In the genomic region with DNA sequence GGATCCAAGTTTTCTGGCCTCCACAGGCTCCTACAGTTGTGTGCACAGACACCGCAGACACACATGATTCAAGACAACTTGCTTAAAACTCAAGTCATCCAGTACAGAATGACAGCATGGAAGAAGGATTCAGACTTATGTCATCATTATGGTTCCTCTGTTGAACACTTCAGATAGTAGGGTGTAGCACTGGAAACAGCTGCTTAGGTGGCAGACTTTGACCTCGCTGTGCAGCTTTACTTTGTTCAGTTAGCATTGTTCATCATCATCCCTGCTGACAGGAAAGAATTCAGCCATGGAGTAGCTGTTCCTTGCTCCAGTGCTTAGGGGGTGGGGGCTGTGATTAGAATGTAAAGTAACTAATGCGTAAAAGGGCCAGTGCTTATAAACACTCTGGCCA, we compare ENCODE assay signal across 25 mouse cellular contexts. TPM values are rescaled to one million over a fixed set of nuclear protein-coding genes. Genes with fewer than 3 reads are reported as not detected.
DNase-seq lines count a peak whose midpoint lies in the region; ATAC-seq and TF ChIP-seq lines count a peak whose summit lies in the region.
"Had no signal": no experiment of that assay in that cellular context is flagged by ENCODE, and none has a peak within 500 bp of the region (broad histone marks: within the 10 kb centered on the region; RNA-seq: fewer than 3 reads in every experiment).

No protein-coding gene starts in this region.

- H3K4me1 ChIP-seq in intestine, embryonic 15.5 days (replicated peaks), result no peaks in the 10 kb centered on the region
- no peaks in the 10 kb centered on the region for H3K4me1 ChIP-seq in intestine, postnatal 0 days (replicated peaks; ENCODE audit: control insufficient read depth, insufficient read depth, low read length)
- H3K4me1 ChIP-seq in hindbrain, embryonic 16.5 days (ENCODE audit: control insufficient read depth, insufficient read depth, low read depth, low read length), result no peaks in the 10 kb centered on the region
- H3K4me1 ChIP-seq: embryonic facial prominence, embryonic 13.5 days; embryonic facial prominence, embryonic 15.5 days; forebrain, embryonic 10.5 days; forebrain, embryonic 12.5 days had no signal

- WGBS in intestine, embryonic 15.5 days, result 87% methylated on average over 3 of the region's 3 CpGs
- 84% methylated on average over 3 of the region's 3 CpGs for WGBS in intestine, postnatal 0 days
- 92% methylated on average over 3 of the region's 3 CpGs for WGBS in hindbrain, embryonic 16.5 days

- intact Hi-C loops in left cerebral cortex, postnatal 10 days (cut with DNase I), result no loop called here

- ATAC-seq in intestine, embryonic 15.5 days, result peak; percentile 49; the same call in 1 of the 2 replicates
- ATAC-seq in intestine, postnatal 0 days, result peak; percentile 65
- no peak for ATAC-seq in hindbrain, embryonic 16.5 days
- ATAC-seq: activated CD4-positive, CD25-positive, alpha-beta regulatory T cell, adult 4 months; forebrain, embryonic 14.5 days; forebrain, embryonic 16.5 days had no signal

- no peak overlapping the region for H3K4me2 ChIP-seq in intestine, embryonic 15.5 days (replicated peaks)
- no peak overlapping the region for H3K4me2 ChIP-seq in intestine, postnatal 0 days (replicated peaks; ENCODE audit: low read depth)
- H3K4me2 ChIP-seq in hindbrain, embryonic 16.5 days (ENCODE audit: low read length), result no peak overlapping the region
- H3K4me2 ChIP-seq: embryonic facial prominence, embryonic 13.5 days; embryonic facial prominence, embryonic 15.5 days; forebrain, embryonic 12.5 days had no signal

- peaks cover 17% of the 10 kb centered on the region for H3K36me3 ChIP-seq in intestine, embryonic 15.5 days
- peaks cover 73% of the 10 kb centered on the region for H3K36me3 ChIP-seq in intestine, postnatal 0 days (ENCODE audit: control insufficient read depth, insufficient read depth)
- H3K36me3 ChIP-seq in hindbrain, embryonic 16.5 days (ENCODE audit: control insufficient read depth, insufficient read depth, low read length), result peaks cover 37% of the 10 kb centered on the region

- no peaks in the 10 kb centered on the region for H3K27me3 ChIP-seq in intestine, embryonic 15.5 days (replicated peaks)
- no peaks in the 10 kb centered on the region for H3K27me3 ChIP-seq in intestine, postnatal 0 days (replicated peaks; ENCODE audit: control insufficient read depth, insufficient read depth, low read length)
- no peaks in the 10 kb centered on the region for H3K27me3 ChIP-seq in hindbrain, embryonic 16.5 days (replicated peaks; ENCODE audit: control insufficient read depth, insufficient read depth, low read length)
- H3K27me3 ChIP-seq: embryonic facial prominence, embryonic 13.5 days; embryonic facial prominence, embryonic 15.5 days; forebrain, embryonic 12.5 days had no signal

- DNase-seq in R1 (ENCODE audit: low read depth, low spot score), result peak; percentile 32
- no peak for DNase-seq in left cerebral cortex, postnatal 10 days (ENCODE audit: extremely low spot score in 1 of 2, low spot score in 2 of 2)
- no peak for DNase-seq in left cerebral cortex, adult 8-10 months (ENCODE audit: low spot score in 2 of 2)
- DNase-seq: adrenal gland, adult 8-10 months; adrenal gland, postnatal 14 days; adrenal gland, postnatal 36 days; cerebellum, adult 11-12 months; cerebellum, adult 2 months; cerebellum, adult 9-10 months; cerebellum, postnatal 10 days; cerebellum, postnatal 25 days; embryo, embryonic 11 days had no signal

- H3K27ac ChIP-seq in intestine, embryonic 15.5 days, result no peak overlapping the region
- H3K27ac ChIP-seq in intestine, postnatal 0 days (ENCODE audit: low read depth, low read length), result no peak overlapping the region
- no peak overlapping the region for H3K27ac ChIP-seq in hindbrain, embryonic 16.5 days (ENCODE audit: low read depth, low read length)
- H3K27ac ChIP-seq: embryonic facial prominence, embryonic 13.5 days; embryonic facial prominence, embryonic 15.5 days; forebrain, embryonic 10.5 days; forebrain, embryonic 12.5 days had no signal

- no peak overlapping the region for H3K9ac ChIP-seq in intestine, embryonic 15.5 days
- no peak overlapping the region for H3K9ac ChIP-seq in intestine, postnatal 0 days (ENCODE audit: low read depth, low read length)
- no peak overlapping the region for H3K9ac ChIP-seq in hindbrain, embryonic 16.5 days (ENCODE audit: low read depth, low read length)
- H3K9ac ChIP-seq: embryonic facial prominence, embryonic 13.5 days; embryonic facial prominence, embryonic 15.5 days; forebrain, embryonic 12.5 days had no signal

- no peak for TF ChIP-seq CTCF in intestine, postnatal 0 days (IDR thresholded peaks at IDR 0.05; ENCODE audit: low read depth)

- no peaks in the 10 kb centered on the region for H3K9me3 ChIP-seq in intestine, embryonic 15.5 days
- H3K9me3 ChIP-seq in intestine, postnatal 0 days (ENCODE audit: control insufficient read depth), result no peaks in the 10 kb centered on the region
- H3K9me3 ChIP-seq in hindbrain, embryonic 16.5 days (ENCODE audit: control insufficient read depth, low read length), result no peaks in the 10 kb centered on the region
- H3K9me3 ChIP-seq: embryonic facial prominence, embryonic 13.5 days; embryonic facial prominence, embryonic 15.5 days; forebrain, embryonic 10.5 days; forebrain, embryonic 12.5 days had no signal

- H3K4me3 ChIP-seq in intestine, embryonic 15.5 days (replicated peaks), result no peak overlapping the region
- no peak overlapping the region for H3K4me3 ChIP-seq in intestine, postnatal 0 days (ENCODE audit: low read depth, low read length)
- H3K4me3 ChIP-seq in hindbrain, embryonic 16.5 days (ENCODE audit: low read length), result no peak overlapping the region
- H3K4me3 ChIP-seq: embryonic facial prominence, embryonic 13.5 days; embryonic facial prominence, embryonic 15.5 days; erythroblast, embryonic 14.5 days; forebrain, embryonic 10.5 days; forebrain, embryonic 12.5 days had no signal

RNA-seq across cellular contexts. Expression of a gene that starts 17.1 kb away (rescaled TPM):
- 0.32 and 0.64 TPM in 2 replicates for polyA plus RNA-seq in intestine, embryonic 15.5 days (2015; fragmentation: Nextera tagmentation; extraction: Ambion mirVana)
- polyA plus RNA-seq in intestine, postnatal 0 days (2015; fragmentation: Nextera tagmentation; extraction: Ambion mirVana), result 0.17 and 0.39 TPM in 2 replicates
- 1.8 and 2.3 TPM in 2 replicates for polyA plus RNA-seq in hindbrain, embryonic 16.5 days (2015; fragmentation: Nextera tagmentation; extraction: Ambion mirVana)
- total RNA-seq in left cerebral cortex, postnatal 10 days (2021), result 1 to 10 TPM in 1 of 2 experiments, under 1 TPM in 1; 0.88 to 1.8 TPM
- under 1 TPM; 0.40 to 0.54 (median 0.47) TPM for total RNA-seq in left cerebral cortex, adult 8-10 months (2022)
- total RNA-seq: adrenal gland, adult 18-20 months; adrenal gland, postnatal 14 days had no signal
- polyA plus RNA-seq: activated CD4-positive, CD25-positive, alpha-beta regulatory T cell, adult 4 months; C2C12 had no signal

RNA-seq across cellular contexts. Expression of a gene that starts 17.7 kb away (rescaled TPM):
- 24.2 and 24.6 TPM in 2 replicates for polyA plus RNA-seq in intestine, embryonic 15.5 days (2015; fragmentation: Nextera tagmentation; extraction: Ambion mirVana)
- 8.2 and 8.4 TPM in 2 replicates for polyA plus RNA-seq in intestine, postnatal 0 days (2015; fragmentation: Nextera tagmentation; extraction: Ambion mirVana)
- polyA plus RNA-seq in hindbrain, embryonic 16.5 days (2015; fragmentation: Nextera tagmentation; extraction: Ambion mirVana), result 27.9 and 30.0 TPM in 2 replicates
- total RNA-seq in left cerebral cortex, postnatal 10 days (2021), result 10 to 100 TPM; 21.1 to 21.2 TPM
- total RNA-seq in left cerebral cortex, adult 8-10 months (2022), result 10 to 100 TPM; 22.9 to 29.3 (median 26.9) TPM

RNA-seq across cellular contexts. Expression of a gene that starts 22.7 kb away (rescaled TPM):
- 2.3 and 2.4 TPM in 2 replicates for polyA plus RNA-seq in intestine, embryonic 15.5 days (2015; fragmentation: Nextera tagmentation; extraction: Ambion mirVana)
- polyA plus RNA-seq in intestine, postnatal 0 days (2015; fragmentation: Nextera tagmentation; extraction: Ambion mirVana), result 0.96 and 1.1 TPM in 2 replicates
- 0.54 and 0.79 TPM in 2 replicates for polyA plus RNA-seq in hindbrain, embryonic 16.5 days (2015; fragmentation: Nextera tagmentation; extraction: Ambion mirVana)
- total RNA-seq in left cerebral cortex, postnatal 10 days (2021), result under 1 TPM; 0.66 to 0.83 TPM
- 1 to 10 TPM in 1 of 4 experiments, under 1 TPM in 3; 0.52 to 1.1 (median 0.65) TPM for total RNA-seq in left cerebral cortex, adult 8-10 months (2022)

RNA-seq across cellular contexts. Expression of a gene that starts 23.2 kb away (rescaled TPM):
- 4,456 and 4,538 TPM in 2 replicates for polyA plus RNA-seq in intestine, embryonic 15.5 days (2015; fragmentation: Nextera tagmentation; extraction: Ambion mirVana)
- polyA plus RNA-seq in intestine, postnatal 0 days (2015; fragmentation: Nextera tagmentation; extraction: Ambion mirVana), result 1,954 and 2,041 TPM in 2 replicates
- 2,954 and 2,983 TPM in 2 replicates for polyA plus RNA-seq in hindbrain, embryonic 16.5 days (2015; fragmentation: Nextera tagmentation; extraction: Ambion mirVana)
- total RNA-seq in left cerebral cortex, postnatal 10 days (2021), result 1,000 to 10,000 TPM; 3,801 to 3,978 TPM
- total RNA-seq in left cerebral cortex, adult 8-10 months (2022), result 1,000 to 10,000 TPM; 2,343 to 2,844 (median 2,594) TPM
